Mouse (Mus musculus): ENCODE data around the gene Tpbg. TPM values are rescaled to one million over a fixed set of nuclear protein-coding genes. Genes with fewer than 3 reads are reported as not detected.

The Tpbg gene
- total RNA-seq, 2 experiments from 2014 or later, result 0.45 to 0.75 TPM

Other genes starting within 250 kb of the Tpbg start
- 10 to 100 TPM; 47.3 to 48.2 TPM for gene Ibtk, start 93.0 kb upstream of the Tpbg start, total RNA-seq (2021)

Measured in gastrocnemius, adult 18-20 months (tissue).